Mouse (Mus musculus): ENCODE measurements around the gene Ncbp1.
A peak's percentile ranks its signal among the peaks of the same experiment; 100 is the strongest.
"Not testable (repeated sequence)": the region's sequence is repeated elsewhere in the genome, so short reads cannot be mapped to it uniquely, and the experiment has no call there.

- TF ChIP-seq CTCF (IDR thresholded peaks at IDR 0.05; ENCODE audit: low read depth): peak; percentile 29; the same call in 1 of the 2 replicates
- not testable (repeated sequence) for TF ChIP-seq EP300 (IDR thresholded peaks at IDR 0.05; ENCODE audit: low read depth)
These were observed 53.6 kb downstream of the Ncbp1 start for GRCm38 (mm10) chr4:46192011-46192410.

Measured in heart, postnatal 0 days (tissue).